8 mouse cellular contexts compared by ENCODE assay signal in the genomic region with DNA sequence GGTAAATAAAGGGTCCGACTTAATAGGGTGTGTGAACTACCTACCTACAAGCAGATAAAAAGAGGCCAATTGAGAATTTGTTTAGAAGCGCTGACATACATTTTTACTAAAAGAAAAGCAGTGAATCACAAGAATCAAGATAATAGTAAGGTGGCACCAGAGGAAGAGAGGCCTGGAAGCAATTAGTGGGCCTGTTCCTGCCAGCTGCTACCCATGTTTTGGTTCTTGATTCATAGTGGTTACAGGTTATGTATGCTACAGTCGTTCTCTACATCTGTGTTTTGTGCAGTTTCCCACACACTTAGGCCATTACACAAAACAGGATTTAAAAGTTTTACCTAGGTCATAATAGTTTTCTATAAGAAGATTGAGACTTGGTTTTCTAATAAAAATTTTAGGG. TPM values are rescaled to one million over a fixed set of nuclear protein-coding genes. Genes with fewer than 3 reads are reported as not detected.
DNase-seq lines count a peak whose midpoint lies in the region; ATAC-seq and TF ChIP-seq lines count a peak whose summit lies in the region.

No protein-coding gene starts in this region.

- peaks cover 6% of the 10 kb centered on the region for H3K4me1 ChIP-seq in kidney, embryonic 16.5 days (ENCODE audit: insufficient read depth, low read length)
- peaks cover 2% of the 10 kb centered on the region; the same call in 1 of the 2 replicates for H3K4me1 ChIP-seq in kidney, adult 2 months (ENCODE audit: control insufficient read depth, insufficient read depth, low read length)
- H3K4me1 ChIP-seq in intestine, embryonic 14.5 days (replicated peaks; ENCODE audit: control insufficient read depth, insufficient read depth, low read length), result peaks cover 9% of the 10 kb centered on the region; the same call in 1 of the 2 replicates
- peaks cover 8% of the 10 kb centered on the region for H3K4me1 ChIP-seq in neural tube, embryonic 12.5 days

- 0 out of 2 replicates have a peak overlapping the region, but pooled peaks have one; percentile 46 for H3K9ac ChIP-seq in kidney, embryonic 16.5 days (replicated peaks; ENCODE audit: low read length)
- peak overlapping the region; percentile 79; the same call in 1 of the 2 replicates for H3K9ac ChIP-seq in intestine, embryonic 14.5 days (ENCODE audit: low read length)
- H3K9ac ChIP-seq in neural tube, embryonic 12.5 days, result no peak overlapping the region

- 74% methylated on average over 3 of the region's 3 CpGs for WGBS in kidney, embryonic 16.5 days
- 53% methylated on average over 3 of the region's 3 CpGs for WGBS in kidney, adult 2 months
- 72% methylated on average over 3 of the region's 3 CpGs for WGBS in intestine, embryonic 14.5 days
- WGBS in neural tube, embryonic 12.5 days, result 71% methylated on average over 3 of the region's 3 CpGs

- TF ChIP-seq CTCF in kidney, adult 2 months (conservative IDR thresholded peaks at IDR 0.05; ENCODE audit: insufficient read depth, insufficient read length, low read depth, low read length), result no peak

- no peak for TF ChIP-seq POLR2A in kidney, adult 2 months (IDR thresholded peaks at IDR 0.05; ENCODE audit: low read depth, low read length)

- no peaks in the 10 kb centered on the region for H3K36me3 ChIP-seq in kidney, embryonic 16.5 days (ENCODE audit: insufficient read depth, low read length)
- no peaks in the 10 kb centered on the region for H3K36me3 ChIP-seq in kidney, adult 2 months (ENCODE audit: control insufficient read depth, insufficient read depth, low read length)
- no peaks in the 10 kb centered on the region for H3K36me3 ChIP-seq in intestine, embryonic 14.5 days (ENCODE audit: control insufficient read depth, insufficient read depth, low read length)
- no peaks in the 10 kb centered on the region for H3K36me3 ChIP-seq in neural tube, embryonic 12.5 days

- no peak for ATAC-seq in kidney, embryonic 16.5 days (ENCODE audit: low FRiP score, low TSS enrichment)
- ATAC-seq in intestine, embryonic 14.5 days (replicated peaks; ENCODE audit: low FRiP score, low TSS enrichment, low read depth), result no peak
- no peak for ATAC-seq in neural tube, embryonic 12.5 days (ENCODE audit: low FRiP score, low read depth)

- no peak overlapping the region for H3K27ac ChIP-seq in kidney, embryonic 16.5 days (ENCODE audit: low read length)
- no peak overlapping the region for H3K27ac ChIP-seq in kidney, adult 2 months (ENCODE audit: insufficient read depth, low read depth, low read length)
- H3K27ac ChIP-seq in intestine, embryonic 14.5 days (ENCODE audit: low read depth), result no peak overlapping the region
- no peak overlapping the region for H3K27ac ChIP-seq in neural tube, embryonic 12.5 days

- no peak for DNase-seq in kidney, adult 2 months
- DNase-seq in c-Kit-negative CD71-positive TER-119-positive erythroid progenitor cells, embryonic 14.5 days (ENCODE audit: low read depth, low spot score), result peak; percentile 8
- DNase-seq in intestine, embryonic 14.5 days (ENCODE audit: low spot score), result no peak
- no peak for DNase-seq in layer of hippocampus, adult 11-12 months (ENCODE audit: low spot score)
- DNase-seq in urinary bladder, postnatal 14 days (ENCODE audit: low spot score), result no peak
- DNase-seq in spleen, postnatal 10 days (ENCODE audit: low spot score in 2 of 2), result no peak

- H3K27me3 ChIP-seq in kidney, embryonic 16.5 days (ENCODE audit: insufficient read depth, low read length), result no peaks in the 10 kb centered on the region
- H3K27me3 ChIP-seq in kidney, adult 2 months (replicated peaks; ENCODE audit: control insufficient read depth, insufficient read depth, low read length), result no peaks in the 10 kb centered on the region
- no peaks in the 10 kb centered on the region for H3K27me3 ChIP-seq in intestine, embryonic 14.5 days (replicated peaks; ENCODE audit: control insufficient read depth, insufficient read depth, low read length)
- no peaks in the 10 kb centered on the region for H3K27me3 ChIP-seq in neural tube, embryonic 12.5 days (replicated peaks)

- H3K9me3 ChIP-seq in kidney, embryonic 16.5 days (ENCODE audit: low read length), result no peaks in the 10 kb centered on the region
- H3K9me3 ChIP-seq in intestine, embryonic 14.5 days (ENCODE audit: control insufficient read depth, low read length), result no peaks in the 10 kb centered on the region
- H3K9me3 ChIP-seq in neural tube, embryonic 12.5 days, result no peaks in the 10 kb centered on the region

- peak overlapping the region; percentile 75 for H3K4me2 ChIP-seq in kidney, embryonic 16.5 days (replicated peaks; ENCODE audit: low read depth, low read length)
- H3K4me2 ChIP-seq in intestine, embryonic 14.5 days (ENCODE audit: low read length), result peak overlapping the region; percentile 71
- H3K4me2 ChIP-seq in neural tube, embryonic 12.5 days (replicated peaks), result peak overlapping the region; percentile 72

- H3K4me3 ChIP-seq in kidney, embryonic 16.5 days (ENCODE audit: low read length), result peak overlapping the region; percentile 91
- H3K4me3 ChIP-seq in kidney, adult 2 months (ENCODE audit: insufficient read depth, low read depth, low read length), result no peak overlapping the region
- peak overlapping the region; percentile 75 for H3K4me3 ChIP-seq in intestine, embryonic 14.5 days (ENCODE audit: low read depth, low read length)
- H3K4me3 ChIP-seq in neural tube, embryonic 12.5 days, result no peak overlapping the region

RNA-seq across cellular contexts. Expression of gene Mbd5, which starts 1.5 kb away (rescaled TPM):
- 23.3 and 28.7 TPM in 2 replicates for polyA plus RNA-seq in kidney, embryonic 16.5 days (2015; fragmentation: Nextera tagmentation; extraction: Ambion mirVana)
- polyA plus RNA-seq in kidney, adult 2 months (2012; rRNA removed), result 8.3 and 8.6 TPM in 2 replicates
- polyA plus RNA-seq in intestine, embryonic 14.5 days (2014; fragmentation: Nextera tagmentation; extraction: Ambion mirVana), result 27.9 and 29.9 TPM in 2 replicates
- polyA plus RNA-seq in neural tube, embryonic 12.5 days (2016; fragmentation: Nextera tagmentation; extraction: Ambion mirVana), result 36.7 and 38.2 TPM in 2 replicates

RNA-seq across cellular contexts. Expression of gene Orc4, which starts 2.3 kb away (rescaled TPM):
- 92.0 and 96.9 TPM in 2 replicates for polyA plus RNA-seq in kidney, embryonic 16.5 days (2015; fragmentation: Nextera tagmentation; extraction: Ambion mirVana)
- 7.5 and 9.4 TPM in 2 replicates for polyA plus RNA-seq in kidney, adult 2 months (2012; rRNA removed)
- 107 and 119 TPM in 2 replicates for polyA plus RNA-seq in intestine, embryonic 14.5 days (2014; fragmentation: Nextera tagmentation; extraction: Ambion mirVana)
- polyA plus RNA-seq in neural tube, embryonic 12.5 days (2016; fragmentation: Nextera tagmentation; extraction: Ambion mirVana), result 110 and 129 TPM in 2 replicates

Comparison
In these comparisons a context has a peak if more than half of its experiments do, and no peak if none do; other contexts are left out.
1. H3K4me3 ChIP-seq: peak in kidney, embryonic 16.5 days (single experiment) and intestine, embryonic 14.5 days (single experiment); none in kidney, adult 2 months (single experiment) and neural tube, embryonic 12.5 days (single experiment).
2. Peak in every context shown above with its lines, with median percentiles within 50 percentile points of each other: H3K4me2 ChIP-seq.